Mouse (Mus musculus) cerebral cortex, adult 2 months (tissue): Measurements from ENCODE around the gene Ripor2.

Experiments used
- WGBS: fragments of 180-500 bp; shearing (Covaris S2); methylation state at CpG from one replicate; pipeline ENCODE4 v1.1.7; 2018; 5-methylcytosine and 5-hydroxymethylcytosine counted together

The Ripor2 gene

DNA sequence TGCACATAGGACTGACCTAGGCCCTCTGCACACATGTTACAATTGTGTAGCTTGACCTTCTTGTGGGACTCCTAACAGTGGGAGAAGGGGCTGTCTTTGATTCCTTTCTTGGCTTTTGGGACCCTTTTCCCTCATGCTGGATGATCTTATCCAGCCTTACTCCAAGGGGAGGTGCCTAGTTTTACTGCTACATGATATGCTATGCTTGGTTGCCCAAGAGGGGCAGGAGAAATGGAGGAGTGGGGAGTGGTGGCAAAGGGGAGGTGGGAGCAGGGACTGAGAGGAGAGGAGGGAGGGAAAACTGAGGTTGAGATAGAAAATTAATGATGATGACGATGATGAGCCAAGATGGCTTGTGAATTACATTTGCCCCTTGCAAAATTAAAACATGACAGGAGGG is 37.7 kb downstream of the Ripor2 start:
- 88% methylated on average over 1 of the region's 1 CpGs for WGBS

DNA sequence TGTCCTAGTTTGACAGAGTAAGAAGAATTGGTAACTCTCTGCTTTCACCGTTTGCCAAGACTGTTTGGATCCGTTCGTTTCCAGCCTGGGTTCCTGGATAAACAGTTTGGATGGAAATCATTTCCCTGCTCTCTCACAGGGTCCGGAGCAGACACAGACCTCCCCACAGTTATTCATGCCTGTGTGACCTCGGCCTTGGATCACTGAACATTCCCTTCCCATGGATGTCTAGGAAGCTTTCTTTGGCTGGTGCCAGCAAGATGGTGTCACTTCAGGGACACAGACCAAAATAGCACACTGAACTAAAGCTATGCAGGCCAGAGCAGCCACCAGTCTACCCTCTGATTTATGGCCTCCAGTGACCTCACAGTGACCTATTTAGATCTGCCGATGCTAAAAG is 38.5 kb downstream of the Ripor2 start:
- 46% methylated on average over 6 of the region's 6 CpGs for WGBS

DNA sequence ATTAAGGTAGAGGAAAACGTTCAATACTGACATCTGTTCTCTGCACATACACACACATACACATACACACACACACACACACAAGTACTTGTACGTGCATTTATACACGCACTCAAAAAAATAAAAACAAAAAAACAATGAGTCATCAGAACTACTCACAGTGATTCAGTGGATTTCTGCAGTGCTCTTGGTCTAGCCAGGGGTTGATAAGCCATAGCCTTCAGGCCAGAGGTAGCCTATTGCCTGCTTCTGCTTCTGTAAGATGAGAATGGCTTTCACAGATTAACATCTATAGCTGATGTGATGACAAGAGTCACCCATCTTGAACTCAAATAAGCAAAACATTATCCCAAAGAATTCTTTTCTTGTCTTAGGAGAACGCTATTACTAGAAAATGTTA is 41.6 kb downstream of the Ripor2 start:
- 91% methylated on average over 4 of the region's 4 CpGs for WGBS

DNA sequence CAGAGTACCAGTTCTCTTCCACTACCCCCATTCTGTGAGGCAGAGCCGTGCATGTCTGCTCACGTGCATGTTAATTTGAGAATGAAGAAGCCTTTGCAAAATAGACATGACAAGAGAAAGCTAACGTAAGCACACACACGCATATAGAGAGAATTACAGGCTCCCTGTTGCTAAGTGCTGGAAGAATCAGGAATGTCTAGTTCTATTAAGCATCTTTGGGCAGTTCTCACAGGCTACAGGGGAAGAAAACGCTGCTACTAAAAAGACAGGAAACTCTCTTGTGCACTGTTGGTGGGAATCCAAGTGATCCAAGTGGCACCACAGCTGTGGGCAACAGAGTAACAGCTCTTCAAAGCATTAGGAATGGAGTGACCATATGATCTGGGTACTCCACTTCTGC is 43.1 kb downstream of the Ripor2 start:
- 23% methylated on average over 5 of the region's 5 CpGs for WGBS

DNA sequence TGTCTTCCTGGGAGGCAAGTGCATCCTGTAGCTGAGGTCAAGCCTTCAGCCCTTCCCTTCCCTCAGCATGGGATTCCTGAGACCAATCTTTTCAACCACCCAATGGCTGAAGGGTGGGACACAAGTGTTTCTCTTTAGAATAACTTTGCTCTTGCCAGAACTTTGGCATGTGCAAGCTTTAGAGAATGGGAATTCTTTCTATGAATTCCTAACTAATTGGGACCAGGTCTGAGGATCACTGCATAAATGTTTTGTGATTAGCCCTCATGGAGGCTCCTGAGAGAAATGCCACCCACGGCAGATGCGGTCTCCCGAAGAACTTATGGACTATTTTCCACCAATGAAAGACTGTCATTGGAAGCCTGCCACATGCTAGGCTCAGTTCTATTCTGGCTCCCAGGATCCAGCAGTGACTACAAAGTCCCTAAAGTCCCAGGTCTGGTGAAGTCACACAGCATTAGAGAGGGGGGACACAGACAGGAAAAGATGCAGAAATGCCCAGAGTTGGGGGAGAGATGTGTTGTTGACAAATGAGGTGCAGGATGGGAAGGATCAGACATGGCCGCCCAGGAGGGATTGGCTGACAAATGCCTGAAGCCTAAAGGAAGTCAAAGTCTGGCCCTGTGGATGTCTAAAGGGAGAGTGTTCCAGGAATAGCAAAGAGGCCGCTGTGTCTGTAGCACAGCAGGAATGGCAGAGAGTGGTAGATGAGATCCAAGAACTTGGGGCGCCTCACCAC is 44.9 kb downstream of the Ripor2 start:
- WGBS: 65% methylated on average over 6 of the region's 6 CpGs

DNA sequence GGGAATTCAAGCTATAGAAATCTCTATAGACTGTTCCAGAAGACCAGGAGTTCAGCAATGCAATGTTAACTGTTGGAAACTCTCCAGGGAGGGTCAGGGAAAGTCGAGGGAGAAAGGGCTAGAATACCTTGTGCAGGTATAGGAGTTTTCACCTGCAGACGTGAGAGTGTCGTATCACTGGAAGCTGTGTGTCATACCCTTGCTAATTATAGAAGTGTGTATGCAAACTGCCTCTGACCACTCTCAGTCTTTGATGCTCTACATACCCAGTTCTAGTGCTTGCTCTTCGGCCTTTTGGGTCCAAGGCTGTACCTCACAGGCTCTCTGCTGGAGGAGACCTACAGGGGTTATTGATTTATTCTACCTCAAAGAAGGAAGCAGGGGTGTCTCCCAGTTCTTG is 46.2 kb downstream of the Ripor2 start:
- WGBS: 83% methylated on average over 4 of the region's 4 CpGs

DNA sequence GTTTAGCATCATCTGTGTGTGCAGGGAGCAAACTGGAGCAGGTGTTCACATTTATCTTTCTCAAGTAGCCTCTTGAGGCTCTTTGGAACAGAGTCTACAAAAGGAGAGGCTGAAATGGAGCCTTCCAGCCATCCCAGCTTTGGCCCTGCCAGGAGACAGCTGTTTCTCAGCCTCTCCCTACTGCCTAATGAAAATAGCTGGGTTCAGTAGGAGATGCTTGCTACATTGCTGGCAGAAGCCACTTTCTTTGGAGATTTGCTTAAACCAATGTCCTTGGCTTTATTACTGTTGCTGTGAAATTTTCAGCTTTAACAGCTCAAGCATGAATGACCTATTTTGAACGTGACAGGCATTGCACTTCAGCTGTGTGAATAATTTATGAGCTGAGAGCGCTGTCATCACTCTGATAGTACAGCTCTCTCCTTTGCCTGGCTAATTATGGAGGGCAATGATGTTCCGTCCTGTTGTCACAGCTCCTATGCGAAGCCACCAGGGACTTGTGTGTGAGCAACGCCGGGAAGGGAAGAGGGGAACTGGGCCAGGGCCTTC is 47.2 kb downstream of the Ripor2 start:
- WGBS: 35% methylated on average over 6 of the region's 6 CpGs

DNA sequence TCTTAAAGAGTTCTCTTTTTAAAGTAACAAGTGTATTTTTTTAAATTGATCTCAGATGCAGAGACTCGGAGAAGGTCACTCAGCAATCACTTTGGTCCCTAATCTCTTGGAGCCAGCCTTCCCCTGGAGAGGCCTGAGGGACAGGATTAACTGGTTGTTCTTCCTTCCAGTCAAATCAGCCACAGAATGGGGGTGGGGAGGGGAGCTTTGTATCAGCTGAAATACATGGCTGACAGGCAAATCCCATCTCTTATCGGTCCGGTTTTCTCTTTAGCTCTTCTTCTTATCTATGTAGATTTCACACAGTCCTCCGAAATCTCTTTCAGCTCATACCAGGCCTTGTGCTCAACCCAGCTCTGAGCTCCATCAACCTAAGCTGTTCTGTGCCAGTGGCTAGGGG is 48.4 kb downstream of the Ripor2 start:
- 89% methylated on average over 4 of the region's 4 CpGs for WGBS

DNA sequence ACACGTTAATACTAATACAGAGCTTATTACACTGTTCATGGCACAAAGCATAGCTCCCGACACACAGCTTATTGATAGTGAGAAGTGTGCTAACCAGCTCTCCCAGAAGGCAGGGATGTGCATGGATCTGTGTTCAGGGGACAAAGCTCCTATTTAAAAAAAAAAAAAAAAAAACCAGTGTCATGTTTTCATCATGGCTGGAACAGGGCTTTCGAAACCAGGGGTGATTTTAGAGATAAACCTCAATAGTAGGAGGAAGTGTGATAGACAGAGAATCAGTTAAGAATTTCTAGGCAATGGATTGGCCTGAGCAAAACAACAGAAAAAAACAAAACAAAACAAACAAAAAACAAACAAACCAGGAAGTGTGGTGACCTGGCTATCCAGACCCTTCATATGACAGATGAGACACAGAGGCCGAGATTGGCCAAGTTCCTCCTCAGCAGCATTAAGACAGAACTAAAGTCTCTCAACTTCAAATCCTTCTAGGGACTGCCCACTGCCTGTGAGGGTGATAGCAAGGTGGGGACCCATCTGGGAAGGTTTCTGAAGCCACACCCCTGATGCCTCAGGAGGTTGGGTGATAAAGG is 51.1 kb downstream of the Ripor2 start:
- WGBS: 84% methylated on average over 4 of the region's 4 CpGs

GRCm38 (mm10) chr13:24634346-24635120 is 52.5 kb downstream of the Ripor2 start:
- WGBS: 42% methylated on average over 13 of the region's 13 CpGs

DNA sequence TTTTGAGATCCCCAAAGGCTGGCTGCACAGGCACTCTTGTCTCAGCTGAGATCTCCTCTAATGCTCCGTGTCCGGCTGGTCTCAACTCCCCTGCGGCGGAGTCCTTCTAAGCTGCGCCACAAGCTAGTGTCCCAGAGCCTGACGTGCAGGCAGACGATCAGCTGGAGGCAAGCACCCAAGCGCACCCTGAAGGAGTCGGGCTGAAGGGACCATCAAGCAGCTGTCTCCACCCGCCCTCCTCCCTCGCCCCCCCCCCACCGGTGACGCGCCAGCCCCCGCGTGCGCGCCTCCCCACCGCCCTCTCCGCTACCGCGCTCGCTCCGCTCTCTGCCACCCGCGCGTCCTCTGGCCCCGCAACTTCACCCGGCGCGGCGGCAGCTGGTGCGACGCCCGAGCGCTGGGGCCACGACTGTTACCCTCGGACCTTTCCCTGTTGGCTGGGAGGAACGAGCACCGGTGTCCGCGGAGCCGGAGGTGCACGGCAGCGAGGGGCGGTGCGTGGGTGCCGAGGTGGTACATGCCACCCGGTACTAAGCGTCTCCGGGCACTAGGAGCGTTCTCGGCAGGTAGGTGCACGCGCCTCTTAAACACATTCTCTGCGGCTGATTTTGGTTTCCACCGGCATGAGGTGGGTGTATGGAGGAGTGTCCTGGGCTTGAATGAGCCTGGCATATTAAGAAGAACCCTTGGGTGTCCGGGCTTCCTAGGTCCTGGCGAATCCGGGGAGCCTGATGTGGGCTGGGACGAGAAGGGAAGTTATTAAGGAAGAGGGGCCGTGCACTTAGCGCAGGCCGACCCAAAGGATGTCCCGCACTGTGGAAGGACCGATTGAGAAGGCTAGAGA is 56.6 kb downstream of the Ripor2 start:
- 1% methylated on average over 62 of the region's 66 CpGs for WGBS

GRCm38 (mm10) chr13:24639215-24640165 is 57.5 kb downstream of the Ripor2 start:
- 9% methylated on average over 22 of the region's 22 CpGs for WGBS

DNA sequence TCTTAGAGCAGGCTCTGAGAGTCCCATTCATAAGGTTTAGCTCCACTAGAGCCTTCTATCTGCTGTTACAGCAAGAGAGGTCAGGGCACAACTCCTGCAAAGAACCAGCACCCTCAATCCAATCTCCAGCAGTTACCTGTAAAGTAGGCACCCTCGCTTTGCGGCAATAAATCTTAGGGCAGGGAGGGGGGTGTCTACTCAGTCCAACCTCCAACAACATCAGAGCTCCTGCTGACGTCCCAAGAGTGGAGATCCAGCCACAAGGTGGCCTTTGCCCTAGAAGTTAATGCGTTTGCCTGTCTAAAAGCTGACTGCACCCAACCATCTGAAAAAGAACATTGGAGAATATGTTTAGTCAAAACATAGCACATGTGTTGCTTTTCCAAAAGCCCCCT is 58.2 kb downstream of the Ripor2 start:
- 47% methylated on average over 4 of the region's 4 CpGs for WGBS

DNA sequence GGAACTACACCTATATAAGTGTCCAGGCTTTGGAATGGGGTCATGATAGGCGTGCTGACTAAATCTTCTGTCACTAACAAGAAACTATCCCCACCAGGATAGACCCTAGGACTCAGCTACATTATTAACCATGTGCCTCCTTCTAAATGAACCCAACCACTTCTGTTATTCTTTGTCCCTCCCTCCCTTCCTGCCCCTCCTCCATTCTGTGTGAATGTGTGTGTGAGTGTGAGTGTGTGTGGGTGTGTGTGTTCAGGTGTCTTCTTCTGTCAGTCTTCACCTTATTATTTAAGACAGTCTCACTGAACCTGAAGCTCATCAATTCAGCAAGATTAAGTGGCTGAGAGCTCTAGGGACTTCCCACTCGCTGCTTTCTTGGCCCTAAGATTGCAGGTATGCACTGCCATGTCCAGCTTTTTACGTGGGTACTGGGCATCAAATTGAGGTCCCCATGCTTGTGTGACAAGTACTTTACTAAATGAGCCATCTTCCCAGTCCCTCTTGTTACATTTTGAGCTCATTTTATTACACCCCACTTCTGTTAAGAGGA is 58.9 kb downstream of the Ripor2 start:
- WGBS: 68% methylated on average over 3 of the region's 3 CpGs

- 50% methylated on average over 7 of the region's 7 CpGs for WGBS
Observed at GRCm38 (mm10) chr13:24641491-24642430, 59.8 kb downstream of the Ripor2 start.

- WGBS: 75% methylated on average over 3 of the region's 3 CpGs
Observed at GRCm38 (mm10) chr13:24645146-24645545, 63.2 kb downstream of the Ripor2 start.

DNA sequence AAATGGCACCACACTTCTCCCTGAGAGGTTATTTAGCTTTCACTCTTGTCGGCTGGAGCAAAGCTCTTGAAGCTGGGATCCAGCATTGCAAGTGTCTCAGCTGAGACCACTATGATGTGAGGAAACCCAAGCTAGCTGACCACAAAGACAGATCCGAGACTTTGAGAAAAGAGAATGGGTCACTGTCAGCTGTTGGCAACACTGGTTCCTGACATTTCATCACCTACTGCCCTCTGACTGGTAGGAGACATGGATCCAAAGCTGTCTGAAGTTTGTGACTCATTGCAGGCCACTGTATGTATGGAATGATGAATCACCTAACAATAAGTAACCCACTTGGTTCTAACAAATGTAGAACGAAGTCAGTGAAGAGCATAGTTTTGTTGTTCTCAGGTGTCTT is 64.3 kb downstream of the Ripor2 start:
- 84% methylated on average over 3 of the region's 3 CpGs for WGBS

DNA sequence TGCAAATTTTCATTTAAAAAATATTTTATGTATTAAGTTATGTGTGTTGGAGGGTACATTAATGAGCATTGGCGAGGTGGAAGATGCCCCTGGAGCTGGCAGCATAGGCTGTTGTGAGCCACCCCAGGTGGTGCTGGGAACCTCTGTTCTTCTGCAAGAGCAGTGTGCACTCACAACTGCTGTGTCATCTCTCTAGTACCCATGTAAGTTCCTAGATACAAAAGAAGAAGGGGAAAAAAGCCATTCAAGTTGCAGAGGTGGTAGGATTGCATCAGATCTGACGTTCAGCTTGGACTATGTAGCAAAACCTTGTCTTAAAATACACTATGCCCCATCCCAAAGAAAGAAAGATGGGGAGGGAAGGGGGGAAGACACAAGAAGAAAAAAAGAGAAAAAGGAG is 65.5 kb downstream of the Ripor2 start:
- 56% methylated on average over 2 of the region's 2 CpGs for WGBS

GRCm38 (mm10) chr13:24648027-24648426 is 66.0 kb downstream of the Ripor2 start:
- 39% methylated on average over 5 of the region's 5 CpGs for WGBS
